Mouse (Mus musculus) gastrocnemius, adult 2 months (tissue): Measurements from ENCODE around the gene Gm28308. TPM values are rescaled to one million over a fixed set of nuclear protein-coding genes. Genes with fewer than 3 reads are reported as not detected.

ENCODE experiments used
- DNase-seq: peaks from one replicate; pipeline ENCODE4 v3.0.0; 2022
- H3K27ac ChIP-seq: fragments of 200-600 bp; 2 replicates; pipeline ENCODE4 v1.8.1; 2022; ENCODE audit warnings: mild to moderate bottlenecking
- H3K4me3 ChIP-seq: fragments of 200-600 bp; 2 replicates; pipeline ENCODE4 v1.8.1; 2022; ENCODE audit warnings: mild to moderate bottlenecking, moderate library complexity
- CTCF ChIP-seq: fragments of 200-600 bp; IDR thresholded peaks from 2 replicates; pipeline ENCODE4 v1.8.1; 2022; ENCODE audit warnings: antibody characterized with exemption, mild to moderate bottlenecking, moderate library complexity
- intact Hi-C: fragments of 180-260 bp; cut with DNase I; formaldehyde crosslinking; loops from one replicate; pipeline ENCODE4 v1.15.1; 2025
- long read RNA-seq, 2 experiments: library from polyadenylated mRNA; stranded (forward); transcript quantifications; one replicate each; pipeline ENCODE4 v2.0.0; 2021
- total RNA-seq, 2 experiments: library from RNA; stranded (reverse); gene quantifications; 2 replicates each; pipeline ENCODE4 v1.2.3; 2021

The Gm28308 gene
- total RNA-seq: under 1 TPM in 1 of 2 experiments, not detected in 1; 0.82 TPM
- long read RNA-seq, experiment 1: 0 reads
- long read RNA-seq, experiment 2: 0 reads

DNA sequence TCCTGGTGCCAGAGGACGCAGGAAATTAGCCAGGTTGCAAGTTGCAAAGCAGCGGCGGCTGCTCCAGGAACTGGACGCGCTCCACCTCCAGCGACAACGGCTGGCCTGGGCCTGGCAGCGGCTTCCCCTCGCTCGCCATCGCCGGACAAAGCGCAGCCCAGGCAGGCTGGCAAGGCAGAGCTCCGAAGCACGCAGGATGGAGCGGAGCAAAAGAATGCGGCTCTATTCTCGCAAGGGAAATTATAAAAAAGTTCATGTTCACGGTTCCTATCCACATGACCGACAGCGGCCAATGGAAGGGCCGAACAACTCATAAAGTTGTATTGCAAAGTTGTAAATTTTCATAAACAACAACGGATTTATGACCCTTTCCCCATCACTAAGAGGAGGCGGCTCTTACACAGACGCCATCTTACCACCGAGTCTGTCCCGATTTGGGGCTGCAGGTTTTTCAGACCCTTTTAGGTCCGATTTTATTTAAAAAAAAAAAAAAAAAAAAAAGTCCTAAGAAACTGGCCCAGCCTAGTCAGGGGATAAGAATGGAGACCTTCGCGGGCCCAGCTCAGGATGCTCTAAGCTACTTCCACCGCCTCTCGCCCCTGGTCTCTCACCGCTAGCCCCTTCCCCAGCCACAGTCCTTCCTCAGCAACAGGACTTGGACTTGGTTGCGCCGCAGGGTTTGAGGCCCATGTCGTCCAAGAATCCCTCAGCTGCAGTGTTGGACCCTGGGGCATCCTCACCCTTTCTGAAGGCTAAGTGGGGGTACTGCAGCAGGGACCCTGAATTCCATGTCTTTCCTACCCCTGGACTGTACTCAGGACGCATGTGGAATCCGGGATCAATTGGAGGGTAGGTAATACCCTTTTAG, at the start of gene Gm28308, which contains the start of gene Hoxa3:
TSS of gene Gm28308 (minus strand) at position 221 of the 868 bp plus-strand sequence.
TSS of gene Hoxa3 (minus strand) at position 218 of the 868 bp plus-strand sequence.
- intact Hi-C loops: no loop called here
- no peak for TF ChIP-seq CTCF
- peak; percentile 86 for DNase-seq
- Histone ChIP-seq H3K27ac (peak within 1 kb of the TSS; percentile 97), H3K4me3 (peak within 1 kb of the TSS; percentile 79)

DNA sequence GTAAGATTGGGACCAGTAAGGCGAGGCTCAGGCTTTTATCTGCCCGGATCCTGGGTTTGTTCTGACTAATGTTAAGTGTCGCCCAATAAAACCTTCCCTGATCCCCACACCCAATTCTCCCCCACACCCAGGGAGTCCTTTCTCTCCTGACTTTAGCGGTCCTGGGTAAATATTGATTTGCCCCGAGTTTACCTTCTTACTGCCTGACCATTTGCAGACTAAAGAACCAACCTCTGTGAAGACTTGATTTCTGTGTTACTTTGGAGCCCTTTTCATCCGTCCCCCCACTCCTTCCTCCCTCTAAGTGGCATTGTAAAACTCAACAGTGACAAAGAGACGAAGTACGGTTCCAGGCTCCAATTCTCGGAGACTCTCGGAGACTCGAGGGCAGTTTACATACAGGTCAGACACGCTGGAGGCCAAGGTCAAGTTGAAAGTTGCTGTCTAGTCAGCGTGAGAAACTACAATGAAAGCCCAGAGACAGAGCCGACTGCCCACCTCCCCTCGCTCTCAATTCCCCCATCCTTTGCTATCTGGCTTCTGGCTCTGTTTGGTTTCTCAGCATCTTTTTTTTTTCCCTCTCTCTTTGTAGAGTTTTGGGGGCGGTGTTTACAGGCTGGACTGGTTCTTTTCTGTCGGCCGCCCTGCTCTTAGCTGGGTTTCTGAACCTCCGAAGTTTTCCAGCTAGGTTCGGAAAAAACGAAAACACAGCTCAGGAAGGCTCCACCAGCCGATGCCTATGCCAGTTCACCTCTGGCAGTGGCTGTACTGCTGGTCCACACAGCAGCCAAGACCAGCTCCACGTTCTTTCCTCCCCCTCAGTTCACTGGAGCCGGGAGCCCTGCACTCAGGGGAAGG, 49.6 kb upstream of the Gm28308 start:
- H3K27ac ChIP-seq: no peak overlapping the region
- intact Hi-C loops: no loop called here
- no peak for TF ChIP-seq CTCF
- no peak for DNase-seq
- H3K4me3 ChIP-seq: no peak overlapping the region

DNA sequence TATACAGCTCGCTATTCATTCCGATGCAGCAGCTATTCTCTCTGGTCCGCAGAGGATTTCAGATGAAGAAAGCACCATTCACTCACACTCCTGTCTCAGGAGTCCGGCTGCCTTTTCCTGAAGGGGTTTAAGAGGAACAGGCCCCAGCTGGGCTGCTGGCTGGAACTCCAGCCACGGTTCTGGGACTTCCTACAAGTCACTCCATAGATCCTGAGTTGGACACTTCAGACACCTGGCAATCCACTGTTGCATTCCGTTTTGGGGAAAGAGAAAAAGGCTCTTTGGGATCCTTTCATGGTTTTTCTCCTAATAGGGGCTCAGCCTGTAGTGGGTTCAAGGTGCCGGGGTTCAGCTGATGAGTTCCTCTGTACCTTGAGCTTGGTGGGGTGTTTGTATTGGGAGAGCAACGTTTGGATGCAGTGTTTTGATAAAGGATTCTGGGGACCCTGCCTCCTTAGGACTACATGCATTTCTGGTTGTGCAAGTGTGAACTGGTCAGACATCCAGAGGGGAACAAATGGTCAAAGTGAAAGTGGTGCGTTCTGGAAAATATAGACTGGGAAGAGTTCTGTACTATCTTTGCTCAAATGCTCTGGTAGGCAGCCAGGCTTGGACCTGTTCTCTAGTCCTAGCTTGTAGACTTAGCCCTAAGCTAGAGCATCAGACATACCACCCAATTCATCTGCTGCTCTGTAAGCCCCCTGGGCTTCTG, 48.8 kb upstream of the Gm28308 start:
- DNase-seq: no peak
- intact Hi-C loops: no loop called here
- H3K4me3 ChIP-seq: no peak overlapping the region
- TF ChIP-seq CTCF: no peak
- no peak overlapping the region for H3K27ac ChIP-seq

DNA sequence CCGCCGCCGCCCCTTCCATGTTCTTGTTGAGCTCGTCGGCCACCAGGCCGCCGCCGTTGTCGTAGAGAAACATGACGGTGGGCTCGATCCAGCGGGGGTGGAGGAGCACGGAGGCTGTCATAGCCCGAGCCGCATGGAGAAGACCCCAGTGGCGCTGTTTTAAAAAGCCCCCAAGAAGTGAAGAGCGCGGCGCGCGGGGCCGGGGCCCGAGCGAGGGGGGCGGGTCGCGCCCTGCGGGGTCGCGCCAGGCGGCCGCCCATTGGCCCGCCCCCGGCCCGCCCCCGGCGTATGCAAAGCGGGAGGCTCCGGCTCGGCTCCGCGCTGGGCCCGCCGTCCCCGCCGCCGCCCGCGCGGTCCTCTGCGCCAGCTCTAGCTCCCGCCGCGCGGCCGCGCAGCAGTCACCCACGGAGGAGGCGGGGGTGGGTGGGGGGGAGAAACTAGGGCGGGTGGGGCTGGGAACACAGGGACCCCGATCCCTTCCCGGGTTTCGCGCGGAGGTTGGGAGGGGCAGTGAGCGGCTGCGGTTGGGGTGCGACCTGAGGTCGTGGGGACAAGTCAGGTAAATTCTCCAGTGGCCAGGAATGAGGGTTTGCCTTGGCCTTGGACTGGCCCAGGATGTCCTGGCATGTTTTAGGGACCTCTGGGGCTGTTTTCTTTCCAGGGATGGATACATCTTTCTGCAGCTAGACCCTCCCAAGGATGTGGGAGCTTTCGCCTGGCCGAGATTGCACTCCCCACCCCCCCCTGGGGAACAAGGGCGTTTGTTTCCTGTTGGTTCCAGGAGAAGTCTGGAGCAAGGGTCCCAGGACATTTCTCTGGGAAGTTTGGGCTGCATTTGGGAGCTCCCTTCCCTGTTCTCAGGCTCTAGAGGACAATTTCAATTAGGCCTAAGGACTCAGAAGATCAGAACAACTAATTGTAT, 47.8 kb upstream of the Gm28308 start, which contains the start of gene Hoxa13:
TSS of gene Hoxa13 (minus strand) at position 227 of the 922 bp plus-strand sequence.
- intact Hi-C loops: no loop called here
- peak; percentile 77 for DNase-seq
- no peak for TF ChIP-seq CTCF
- Histone ChIP-seq H3K4me3 (peak within 1 kb of the TSS; percentile 77), H3K27ac (peak within 1 kb of the TSS; percentile 79)

DNA sequence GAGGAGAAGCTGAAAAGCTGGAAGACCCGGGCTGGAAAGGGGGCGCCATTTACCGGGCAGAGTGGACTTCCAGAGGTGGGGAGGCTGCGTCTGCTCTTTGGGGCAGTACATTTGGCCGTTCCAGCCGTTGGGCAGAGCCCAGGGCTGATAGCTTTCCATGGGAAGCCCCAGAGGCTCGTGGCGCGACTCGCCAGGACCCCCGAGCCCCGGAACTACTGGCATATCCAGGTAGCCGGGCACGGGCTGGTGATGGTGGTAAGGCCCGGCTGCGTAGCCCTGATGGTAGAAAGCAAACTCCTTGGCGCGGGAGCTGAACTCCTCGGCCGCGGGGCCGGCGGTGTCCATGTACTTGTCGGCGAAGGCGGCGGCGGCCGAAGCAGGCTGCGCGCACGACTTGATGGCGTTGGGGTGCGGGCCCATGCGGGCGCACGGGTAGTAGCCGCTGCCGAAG, 46.7 kb upstream of the Gm28308 start:
- DNase-seq: peak; percentile 51
- intact Hi-C loops: loop anchor here (2.0 to 5.0 kb wide), 2 partner anchors 317 to 465 kb away; no protein-coding TSS in a partner anchor
- Histone ChIP-seq H3K4me3 (peak overlapping the region; percentile 77), H3K27ac (peak overlapping the region; percentile 79)
- TF ChIP-seq CTCF: no peak; the same call in 1 of the 2 replicates

DNA sequence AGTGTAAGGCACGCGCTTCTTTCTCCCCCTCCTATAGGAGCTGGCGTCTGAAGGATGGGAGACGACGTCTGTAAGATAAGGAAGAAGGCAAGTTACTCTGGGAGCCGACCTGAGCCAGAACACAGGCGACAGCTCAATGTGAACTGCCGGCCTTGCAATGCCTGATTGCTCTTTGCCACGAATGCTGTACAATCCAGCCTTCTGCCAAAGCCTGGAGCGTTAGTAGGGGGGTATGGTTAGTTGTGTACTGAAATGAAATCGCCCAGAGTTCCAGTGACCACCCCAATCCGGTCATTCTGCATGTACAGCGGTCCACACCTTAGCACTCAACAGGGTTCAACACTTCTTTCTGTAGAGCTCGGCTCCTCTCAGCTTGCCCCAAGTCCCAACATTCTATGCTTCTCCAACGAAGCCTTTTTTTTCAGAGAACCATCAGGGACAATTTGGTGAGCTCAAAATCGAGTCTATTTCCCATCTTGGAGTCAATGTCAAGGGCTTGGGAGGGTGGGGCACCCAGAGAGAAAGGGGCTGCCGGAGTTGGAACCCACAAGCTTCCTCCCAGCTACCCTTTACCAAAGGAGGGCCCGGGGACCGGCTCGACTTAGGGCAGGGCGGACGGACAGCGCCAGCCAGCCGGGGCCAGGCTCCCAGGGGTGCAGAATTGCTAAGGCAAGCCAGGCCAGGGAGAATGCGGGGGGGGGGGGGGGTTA, 46.1 kb upstream of the Gm28308 start:
- no peak for DNase-seq
- intact Hi-C loops: loop anchor here (2.0 to 5.0 kb wide), 2 partner anchors 318 to 466 kb away; no protein-coding TSS in a partner anchor
- H3K4me3 ChIP-seq: peak overlapping the region; percentile 77
- TF ChIP-seq CTCF: no peak
- peak overlapping the region; percentile 79 for H3K27ac ChIP-seq

DNA sequence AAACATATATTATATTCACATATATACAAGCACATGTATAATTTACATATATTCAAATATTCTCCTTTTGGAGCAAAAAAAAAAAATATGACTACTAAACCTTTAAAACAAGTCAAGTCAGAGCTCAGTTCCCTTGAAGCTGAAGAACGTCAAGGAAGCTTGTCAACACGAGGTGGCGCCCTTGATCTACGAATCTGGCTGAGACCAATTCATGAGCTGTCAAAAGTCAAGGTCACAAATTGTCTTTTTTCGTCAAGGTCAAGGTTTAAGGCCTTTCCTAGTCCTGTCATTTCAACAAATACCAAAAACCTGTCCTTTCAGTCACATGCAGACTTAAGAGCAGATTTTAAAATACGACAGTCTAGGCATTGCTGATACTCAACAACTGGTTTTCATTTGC, 43.8 kb upstream of the Gm28308 start:
- H3K4me3 ChIP-seq: no peak overlapping the region
- peak; percentile 85 for TF ChIP-seq CTCF
- intact Hi-C loops: loop anchor here (1.0 to 5.0 kb wide), 3 partner anchors 320 to 662 kb away; no protein-coding TSS in a partner anchor
- H3K27ac ChIP-seq: no peak overlapping the region
- peak; percentile 88 for DNase-seq

DNA sequence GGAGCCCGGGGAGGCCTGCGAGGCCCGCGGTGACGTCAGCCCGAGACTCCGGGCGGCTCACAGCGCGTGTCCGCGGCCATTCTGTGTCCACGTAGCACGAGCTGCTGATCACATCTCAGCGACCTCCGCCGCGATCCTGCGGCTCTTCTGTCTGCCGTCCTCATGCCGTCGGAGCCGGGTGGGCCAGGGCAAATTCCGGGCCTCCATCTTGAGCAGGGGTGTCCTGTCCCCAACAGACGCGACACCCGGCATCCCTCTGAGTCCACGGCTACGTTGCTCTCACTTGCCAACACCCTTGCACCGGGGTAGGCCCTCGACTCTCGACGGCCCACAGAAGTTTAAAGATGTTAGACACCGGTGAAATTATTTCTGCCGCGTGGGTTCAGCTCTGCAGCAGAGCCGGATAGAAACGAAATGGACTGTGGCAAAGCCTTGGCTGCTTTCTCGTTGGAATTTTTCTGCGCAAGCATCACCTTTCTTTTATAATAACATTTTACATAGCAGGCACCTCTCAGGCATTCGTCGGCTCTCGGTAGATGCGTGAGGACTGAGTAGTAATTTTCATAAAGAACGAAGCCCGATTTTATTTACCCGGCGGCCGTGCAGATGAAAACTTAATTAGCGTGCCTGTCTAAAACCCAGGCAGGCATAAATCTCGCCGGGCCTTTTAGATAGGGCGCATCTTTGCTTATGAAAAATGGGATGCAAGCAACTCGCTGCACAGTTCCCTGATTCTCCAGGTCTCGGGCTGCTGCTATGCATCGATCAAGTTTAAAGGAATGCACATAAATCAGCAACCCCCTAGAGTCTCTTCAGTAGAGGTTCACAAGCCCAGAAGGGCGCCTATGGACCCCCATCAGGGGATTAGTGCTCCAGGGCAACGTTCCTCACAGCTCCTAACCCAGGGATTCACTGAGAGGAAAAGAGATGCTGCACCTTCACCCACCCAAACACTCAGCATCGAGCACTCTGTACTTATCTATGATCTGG, 40.7 kb upstream of the Gm28308 start:
- peak overlapping the region; percentile 65 for H3K4me3 ChIP-seq
- peak; percentile 72 for DNase-seq
- no peak for TF ChIP-seq CTCF
- intact Hi-C loops: no loop called here
- peak overlapping the region; percentile 85 for H3K27ac ChIP-seq

DNA sequence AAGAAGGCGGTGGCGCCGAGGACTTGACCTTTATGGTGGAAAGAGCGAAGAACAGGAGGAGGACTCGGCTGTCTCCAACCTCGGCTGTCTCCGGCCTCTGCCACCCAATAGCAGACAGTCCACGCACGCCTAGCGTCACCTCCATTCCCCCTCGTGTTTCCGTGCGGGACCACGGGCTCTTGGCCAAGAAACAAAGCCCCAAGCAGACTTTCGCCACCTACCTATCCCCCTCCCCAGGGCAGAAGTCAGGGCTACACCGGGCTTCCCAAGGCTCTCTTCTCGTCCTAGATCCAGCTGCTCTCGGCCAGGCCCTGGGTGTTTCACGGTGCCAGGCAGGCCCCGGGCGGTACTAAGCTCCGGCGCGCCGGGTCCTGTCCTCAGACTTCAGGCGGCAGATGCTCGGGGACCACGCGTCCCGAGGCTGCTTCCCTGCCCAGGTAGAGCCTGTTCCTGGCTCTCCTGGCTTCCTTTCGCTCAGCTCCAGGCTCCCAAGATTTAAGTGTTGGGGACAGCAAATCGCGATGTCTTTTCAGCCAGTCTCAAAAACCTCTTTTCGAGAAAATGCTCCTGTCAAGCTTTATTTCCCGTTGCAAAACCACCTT, 39.7 kb upstream of the Gm28308 start:
- TF ChIP-seq CTCF: no peak
- H3K4me3 ChIP-seq: peak overlapping the region; percentile 65
- intact Hi-C loops: no loop called here
- DNase-seq: peak; percentile 56
- peak overlapping the region; percentile 85 for H3K27ac ChIP-seq
